Mouse (Mus musculus): ENCODE results near the gene Zscan20.
A peak's percentile ranks its signal among the peaks of the same experiment; 100 is the strongest.
"Not testable (repeated sequence)": the region's sequence is repeated elsewhere in the genome, so short reads cannot be mapped to it uniquely, and the experiment has no call there.

Zscan20 gene

GRCm38 (mm10) chr4:128613326-128613725, 3.4 kb upstream of the Zscan20 start:
- DNase-seq, result peak; percentile 75

DNA sequence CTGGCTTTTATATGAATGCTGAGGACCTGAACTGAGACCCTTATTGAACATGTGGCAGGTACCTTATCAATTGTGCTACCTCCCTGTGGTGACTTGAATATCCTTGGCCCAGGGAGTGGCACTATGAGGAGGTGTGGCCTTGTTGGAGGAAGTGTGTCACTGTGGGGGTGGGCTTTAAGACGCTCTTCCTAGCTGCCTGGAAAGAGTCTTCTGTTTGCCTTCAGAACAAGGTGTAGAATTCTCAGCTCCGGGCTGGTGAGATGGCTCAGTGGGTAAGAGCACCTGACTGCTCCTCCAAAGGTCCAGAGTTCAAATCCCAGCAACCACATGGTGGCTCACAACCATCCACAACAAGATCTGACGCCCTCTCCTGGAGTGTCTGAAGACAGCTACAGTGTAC, 1.8 kb upstream of the Zscan20 start:
- peak; percentile 29 for DNase-seq

DNA sequence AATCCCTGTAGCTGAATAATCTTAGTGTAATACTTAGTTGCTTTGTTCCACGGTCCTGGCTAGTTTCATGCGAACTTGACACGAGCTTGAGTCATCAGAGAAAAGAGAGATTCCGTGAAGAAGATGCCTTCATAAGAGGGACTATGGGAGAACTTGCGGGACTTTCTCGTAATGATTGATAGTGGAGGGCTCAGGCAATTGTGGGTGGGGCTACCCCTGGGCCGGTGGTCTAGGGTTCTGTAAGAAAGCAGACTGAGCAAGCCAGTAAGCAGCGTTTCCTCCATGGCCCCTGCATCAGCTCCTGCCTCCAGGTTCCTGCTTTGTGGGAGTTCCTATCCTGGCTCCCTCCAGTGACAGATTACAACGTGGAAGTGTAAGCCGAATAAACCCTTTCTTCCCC, 808 bp upstream of the Zscan20 start:
- peak; percentile 30 for DNase-seq

- DNase-seq, result no peak
These were observed 498 bp downstream of the Zscan20 start for GRCm38 (mm10) chr4:128609276-128609924.

- no peak for DNase-seq
These were observed 2.2 kb downstream of the Zscan20 start for GRCm38 (mm10) chr4:128607661-128608060.

GRCm38 (mm10) chr4:128606586-128606985, 3.3 kb downstream of the Zscan20 start:
- DNase-seq, result no peak

DNA sequence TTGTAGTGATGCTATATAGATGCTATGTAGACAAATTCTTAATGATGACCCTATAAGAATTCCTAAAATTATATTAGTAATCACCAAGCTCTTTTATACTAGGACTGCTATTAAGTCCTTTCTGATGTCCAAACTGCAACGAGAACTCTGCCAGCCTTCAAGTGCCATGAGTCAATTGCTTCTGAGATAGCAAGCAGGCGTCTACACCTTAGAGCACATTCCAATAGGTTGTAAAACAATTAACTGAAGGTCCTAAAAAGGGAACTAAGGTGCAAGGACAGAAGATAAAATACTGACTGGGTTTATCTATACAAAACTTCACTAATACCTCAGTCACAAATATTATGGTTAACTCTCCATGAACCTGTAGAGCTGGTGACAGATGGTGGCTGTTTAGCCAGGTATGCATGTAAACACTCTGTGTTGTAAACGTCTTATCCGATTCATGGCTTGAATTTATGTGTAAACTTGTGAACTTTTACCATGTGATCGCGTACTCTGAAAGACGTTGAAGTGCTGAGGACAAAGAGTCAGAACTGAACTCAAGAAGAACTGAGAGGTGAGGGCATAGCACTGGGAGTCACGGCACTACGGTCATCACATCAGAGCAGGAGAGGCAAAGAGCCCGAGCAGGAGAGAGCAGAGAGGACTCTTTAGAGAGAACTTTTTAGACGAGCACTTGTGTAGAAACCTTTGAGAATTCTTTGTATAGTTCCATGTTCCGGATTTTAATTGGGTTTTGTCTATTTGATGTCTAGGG, 11.9 kb downstream of the Zscan20 start:
- no peak for DNase-seq

DNA sequence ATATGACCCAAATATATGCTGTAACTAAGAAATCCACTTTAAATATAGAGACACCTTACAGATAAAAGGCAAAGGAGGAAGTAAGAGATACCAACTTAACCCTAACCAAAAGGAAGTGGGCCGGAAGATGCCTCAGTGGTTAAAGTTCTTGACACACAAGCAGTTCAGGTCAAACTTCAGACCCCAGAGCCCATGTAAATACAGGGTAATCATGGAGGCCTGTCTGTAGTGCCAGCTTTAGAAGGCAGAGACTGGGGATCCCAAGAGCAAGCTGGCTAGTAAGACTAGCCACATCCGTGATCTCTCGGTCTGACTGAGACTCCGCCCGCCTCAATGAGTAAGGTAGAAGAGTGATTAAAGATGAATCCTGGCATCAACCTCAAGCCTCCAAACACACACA, 15.8 kb downstream of the Zscan20 start:
- no peak for DNase-seq

GRCm38 (mm10) chr4:128593286-128593685, 16.6 kb downstream of the Zscan20 start:
- no peak for DNase-seq

GRCm38 (mm10) chr4:128579182-128579581, 30.7 kb downstream of the Zscan20 start:
- DNase-seq, result peak; percentile 36

DNA sequence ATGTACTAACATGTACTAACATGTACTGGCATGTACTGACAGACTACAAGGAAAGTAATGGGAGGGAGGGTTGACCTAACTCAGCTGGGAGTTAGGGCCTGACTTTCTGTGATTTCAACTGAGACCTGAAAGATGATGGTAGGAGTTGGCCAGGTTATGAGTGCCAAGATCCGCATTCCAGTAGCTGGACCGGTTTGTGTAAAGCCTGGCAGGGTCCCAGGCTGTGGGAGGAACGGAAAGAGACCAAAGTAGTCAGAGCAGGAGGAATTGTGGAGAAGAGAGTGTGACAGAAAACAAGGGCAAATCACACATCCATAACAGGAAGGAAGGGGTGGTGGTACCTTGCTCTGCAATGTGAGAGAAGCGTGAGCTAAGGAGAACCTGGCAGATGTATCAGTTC, 34.1 kb downstream of the Zscan20 start:
- peak; percentile 13 for DNase-seq

DNA sequence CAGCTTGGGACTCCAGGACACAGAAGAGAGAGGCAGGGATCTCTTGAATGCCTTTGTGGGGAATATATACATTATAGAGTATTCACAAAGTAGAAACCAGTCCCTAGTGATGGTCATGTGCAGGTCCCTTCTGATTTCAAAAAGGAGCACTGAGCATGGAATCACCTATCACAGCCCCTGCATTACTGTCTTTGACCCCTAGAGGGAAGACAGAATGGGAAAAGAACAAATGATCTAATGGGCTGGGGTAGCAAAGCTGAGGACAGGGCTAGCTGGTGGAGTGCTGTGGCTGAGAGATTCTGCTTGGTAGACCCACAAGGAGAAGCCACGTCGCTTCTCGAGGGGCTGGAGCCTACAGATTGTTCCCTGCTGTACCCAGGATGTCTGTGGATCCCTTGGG, 49.6 kb downstream of the Zscan20 start:
- DNase-seq, result no peak

- no peak for DNase-seq
These were observed 55.7 kb downstream of the Zscan20 start for GRCm38 (mm10) chr4:128554198-128554597.

- no peak for DNase-seq
These were observed 59.1 kb downstream of the Zscan20 start for GRCm38 (mm10) chr4:128550756-128551155.

DNA sequence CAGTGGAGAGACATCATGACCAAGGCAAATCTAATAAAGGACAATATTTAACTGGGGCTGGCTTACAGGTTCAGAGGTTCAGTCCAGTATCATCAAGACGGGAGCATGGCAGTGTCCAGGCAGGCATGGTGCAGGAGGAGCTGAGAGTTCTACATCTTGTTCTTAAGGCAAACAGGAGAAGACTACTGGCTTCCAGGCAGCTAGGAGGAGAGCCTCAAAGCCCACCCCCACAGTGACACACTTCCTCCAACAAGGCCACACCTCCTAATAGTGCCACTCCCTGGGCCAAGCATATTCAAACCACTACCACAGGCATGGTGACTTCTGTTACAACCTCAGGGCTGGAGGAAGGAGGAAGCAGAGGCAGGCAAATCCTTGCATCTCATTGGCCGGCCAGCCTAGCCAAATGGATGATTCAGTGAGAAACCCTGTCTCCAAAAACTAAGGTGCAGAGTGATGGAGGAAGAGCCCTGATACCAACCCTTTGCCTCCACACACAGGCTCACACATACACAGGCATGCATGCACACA, 65.9 kb downstream of the Zscan20 start:
- not testable (repeated sequence) for DNase-seq

- peak; percentile 10 for DNase-seq
These were observed 66.5 kb downstream of the Zscan20 start for GRCm38 (mm10) chr4:128543378-128543777.
